Mouse (Mus musculus) heart, embryonic 11.5 days (tissue): ENCODE measurements around the gene 2410002F23Rik. TPM values are rescaled to one million over a fixed set of nuclear protein-coding genes. Genes with fewer than 3 reads are reported as not detected.
"Not testable (repeated sequence)": the region's sequence is repeated elsewhere in the genome, so short reads cannot be mapped to it uniquely, and the experiment has no call there.

Source experiments
- ATAC-seq: fragments of 200-750 bp; cut with Nextera tagmentation; replicated peaks from 2 replicates; pipeline ENCODE4 v1.8.0; 2017; ENCODE audit warnings: moderate library complexity; ENCODE audit not compliant: insufficient number of reproducible peaks, low FRiP score, low TSS enrichment
- H3K27ac ChIP-seq: fragments of 300-500 bp; sonication (generic); 2 replicates; pipeline ENCODE4 v1.5.1; 2014; ENCODE audit warnings: mild to moderate bottlenecking, low read depth, low read length
- H3K27me3 ChIP-seq: fragments of 300-500 bp; sonication (generic); 2 replicates; pipeline ENCODE4 v1.6.1; 2014; ENCODE audit warnings: mild to moderate bottlenecking, low read length, mixed read lengths; ENCODE audit not compliant: control insufficient read depth, insufficient read depth
- H3K36me3 ChIP-seq: fragments of 300-500 bp; sonication (generic); 2 replicates; pipeline ENCODE4 v1.6.1; 2014; ENCODE audit warnings: mild to moderate bottlenecking, low read length, moderate library complexity, mixed read lengths; ENCODE audit not compliant: control insufficient read depth, insufficient read depth
- H3K4me1 ChIP-seq: fragments of 300-500 bp; sonication (generic); 2 replicates; pipeline ENCODE4 v1.6.1; 2014; ENCODE audit warnings: low read length; ENCODE audit not compliant: control insufficient read depth, insufficient read depth
- H3K4me2 ChIP-seq: fragments of 300-500 bp; sonication (generic); 2 replicates; pipeline ENCODE4 v1.6.1; 2014; ENCODE audit warnings: mild to moderate bottlenecking, moderate library complexity
- H3K4me3 ChIP-seq: fragments of 300-500 bp; sonication (generic); 2 replicates; pipeline ENCODE4 v1.5.1; 2014; ENCODE audit warnings: low read depth, low read length
- H3K9ac ChIP-seq: fragments of 300-500 bp; sonication (generic); 2 replicates; pipeline ENCODE4 v1.6.1; 2014; ENCODE audit warnings: mild to moderate bottlenecking, low read depth, low read length, moderate library complexity
- H3K9me3 ChIP-seq: fragments of 300-500 bp; sonication (generic); replicated peaks from 2 replicates; pipeline ENCODE4 v1.6.1; 2016; ENCODE audit warnings: low read length; ENCODE audit not compliant: control insufficient read depth
- WGBS: fragments of 180-500 bp; shearing (Covaris S2); extraction: QIAGEN DNeasy Blood & Tissue Kit; methylation state at CpG from one replicate; pipeline ENCODE4 v1.1.7; 2014; ENCODE audit not compliant: insufficient replicate concordance; 5-methylcytosine and 5-hydroxymethylcytosine counted together
- polyA plus RNA-seq: library from polyadenylated mRNA; unstranded; fragments of >200 nt; fragmentation: Nextera tagmentation; extraction: Ambion mirVana; gene quantifications from 2 replicates; pipeline ENCODE4 v1.2.1, GENCODE M21; 2014

Gene 2410002F23Rik
- polyA plus RNA-seq, 1 experiment from 2014 or later = 61.5 TPM

DNA sequence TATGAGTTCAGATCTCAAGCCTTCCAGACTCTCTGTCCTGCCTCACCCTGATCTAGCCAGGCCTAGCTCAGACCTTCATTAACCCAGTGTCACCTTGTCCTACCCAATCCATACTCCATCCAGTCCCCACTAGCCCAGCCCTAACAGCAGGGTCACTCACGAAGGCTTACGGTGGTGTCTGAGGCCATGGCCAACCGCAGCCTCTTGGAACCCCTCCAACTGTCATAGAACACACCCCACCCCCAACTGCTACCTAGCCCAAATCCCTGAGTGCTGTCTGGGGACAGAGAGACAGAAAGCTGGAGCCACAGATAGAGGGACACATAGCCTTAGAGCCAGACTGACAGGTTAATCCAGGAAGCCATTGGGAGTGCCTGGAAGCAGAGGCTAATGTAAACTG lies 10.6 kb upstream of the 2410002F23Rik start, which contains the start of gene Gm36864:
TSS of gene Gm36864 (plus strand) at position 269 of the 400 bp plus-strand sequence.
- no peak within 1 kb of the TSS for H3K27ac ChIP-seq
- no peak within 1 kb of the TSS for H3K9ac ChIP-seq
- H3K4me3 ChIP-seq = no peak within 1 kb of the TSS
- no peak within 1 kb of the TSS for H3K4me2 ChIP-seq
- H3K4me1 ChIP-seq = no peaks in the 10 kb centered on the region
- no peaks in the 10 kb centered on the region for H3K9me3 ChIP-seq
- 64% methylated on average over 3 of the region's 3 CpGs for WGBS
- no peaks in the 10 kb centered on the region for H3K36me3 ChIP-seq
- H3K27me3 ChIP-seq = no peaks in the 10 kb centered on the region
- no peak for ATAC-seq

DNA sequence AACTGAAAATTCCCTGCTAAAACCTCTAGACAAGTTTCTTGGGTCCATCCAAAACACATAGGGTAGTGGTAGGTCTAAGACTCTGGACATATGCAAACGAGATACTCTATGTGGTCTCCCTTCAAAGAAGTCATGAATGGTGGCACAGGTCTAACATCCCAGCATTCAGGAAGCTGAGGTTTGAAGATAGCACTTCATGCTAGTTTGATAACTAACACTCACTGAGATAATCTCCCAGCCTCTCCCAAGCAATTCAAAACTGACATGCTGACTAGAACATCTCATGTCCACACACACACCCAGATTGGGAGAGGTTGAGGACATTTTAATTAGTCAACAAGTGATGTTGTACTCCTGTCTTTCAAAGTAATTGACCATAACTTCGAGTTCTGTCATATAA lies 6.6 kb upstream of the 2410002F23Rik start:
- H3K4me3 ChIP-seq = no peak overlapping the region
- H3K4me2 ChIP-seq = no peak overlapping the region
- no peaks in the 10 kb centered on the region for H3K4me1 ChIP-seq
- no peaks in the 10 kb centered on the region for H3K9me3 ChIP-seq
- WGBS = 55% methylated on average over 2 of the region's 2 CpGs
- no peaks in the 10 kb centered on the region for H3K36me3 ChIP-seq
- ATAC-seq = no peak
- H3K27ac ChIP-seq = no peak overlapping the region
- no peak overlapping the region for H3K9ac ChIP-seq
- no peaks in the 10 kb centered on the region for H3K27me3 ChIP-seq

DNA sequence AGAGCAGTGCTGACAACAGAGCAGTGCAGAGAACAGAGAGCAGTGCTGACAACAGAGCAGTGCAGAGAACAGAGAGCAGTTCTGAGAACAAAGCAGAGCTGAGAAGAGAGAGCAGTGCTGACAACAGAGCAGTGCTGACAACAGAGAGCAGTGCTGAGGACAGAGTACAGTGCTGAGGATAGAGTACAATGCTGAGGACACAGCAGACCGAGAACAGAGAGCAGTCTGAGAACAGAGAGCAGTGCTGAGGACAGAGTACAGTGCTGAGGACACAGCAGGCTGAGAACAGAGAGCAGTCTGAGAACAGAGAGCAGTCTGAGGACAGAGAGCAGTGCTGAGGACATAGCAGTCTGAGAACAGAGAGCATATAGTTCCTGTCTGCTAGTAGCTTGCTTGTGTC lies 5.8 kb upstream of the 2410002F23Rik start:
- no peak for ATAC-seq
- Histone ChIP-seq H3K4me1 (peaks cover 6% of the 10 kb centered on the region; the same call in 1 of the 2 replicates), H3K27ac (no peak overlapping the region), H3K9ac (no peak overlapping the region), H3K4me3 (no peak overlapping the region), H3K27me3 (no peaks in the 10 kb centered on the region), H3K4me2 (no peak overlapping the region), H3K36me3 (no peaks in the 10 kb centered on the region), H3K9me3 (no peaks in the 10 kb centered on the region)
- 62% methylated on average over 1 of the region's 1 CpGs for WGBS

DNA sequence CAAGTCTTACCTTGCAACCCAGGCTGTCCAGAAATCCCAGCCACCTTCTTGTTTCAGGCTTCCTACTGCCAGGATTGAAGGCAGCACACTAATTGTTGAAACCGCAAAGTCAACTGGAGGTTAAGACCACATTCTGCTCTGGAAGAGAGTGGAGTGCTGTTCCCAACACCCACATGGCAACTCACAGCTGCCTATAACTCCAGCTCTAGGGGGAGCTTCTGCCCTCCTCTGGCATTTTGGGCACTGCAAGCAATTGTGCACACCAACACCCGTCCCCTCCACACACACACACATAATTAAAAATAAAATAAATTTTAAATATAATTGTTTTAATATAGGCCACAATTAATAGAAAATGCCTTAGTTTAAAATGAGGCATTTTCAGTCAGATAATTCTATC lies 5.4 kb upstream of the 2410002F23Rik start:
- peaks cover 6% of the 10 kb centered on the region; the same call in 1 of the 2 replicates for H3K4me1 ChIP-seq
- H3K4me2 ChIP-seq = no peak overlapping the region
- 63% methylated on average over 2 of the region's 2 CpGs for WGBS
- H3K4me3 ChIP-seq = no peak overlapping the region
- no peak overlapping the region for H3K9ac ChIP-seq
- no peaks in the 10 kb centered on the region for H3K9me3 ChIP-seq
- H3K36me3 ChIP-seq = no peaks in the 10 kb centered on the region
- H3K27me3 ChIP-seq = no peaks in the 10 kb centered on the region
- no peak for ATAC-seq
- no peak overlapping the region for H3K27ac ChIP-seq

DNA sequence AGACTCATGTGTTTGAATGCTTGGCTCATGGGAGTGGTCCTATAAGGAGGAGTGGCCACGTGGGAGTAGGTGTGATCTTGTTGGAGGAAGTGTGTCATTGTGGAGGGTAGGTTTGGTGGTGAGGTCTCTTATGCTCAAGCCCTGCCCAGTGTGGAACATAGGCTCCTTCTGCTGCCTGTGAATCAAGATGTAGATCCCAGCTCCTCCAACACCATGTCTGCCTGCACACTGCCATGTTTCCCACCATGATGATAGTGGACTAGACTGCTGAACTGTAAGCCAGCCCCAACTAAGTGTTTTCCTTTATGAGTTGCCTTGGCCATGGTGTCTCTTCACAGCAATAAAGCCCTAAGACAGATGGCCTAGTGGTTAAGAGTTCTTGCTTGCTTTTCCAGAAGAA lies 2.4 kb upstream of the 2410002F23Rik start:
- H3K4me2 ChIP-seq = no peak overlapping the region
- peaks cover 10% of the 10 kb centered on the region; the same call in 1 of the 2 replicates for H3K4me1 ChIP-seq
- H3K27me3 ChIP-seq = no peaks in the 10 kb centered on the region
- 59% methylated on average over 1 of the region's 1 CpGs for WGBS
- 0 out of 2 replicates have a peak, but pooled peaks cover 5% of the 10 kb centered on the region for H3K36me3 ChIP-seq
- H3K9ac ChIP-seq = no peak overlapping the region
- no peak for ATAC-seq
- no peaks in the 10 kb centered on the region for H3K9me3 ChIP-seq
- no peak overlapping the region for H3K27ac ChIP-seq
- H3K4me3 ChIP-seq = no peak overlapping the region

DNA sequence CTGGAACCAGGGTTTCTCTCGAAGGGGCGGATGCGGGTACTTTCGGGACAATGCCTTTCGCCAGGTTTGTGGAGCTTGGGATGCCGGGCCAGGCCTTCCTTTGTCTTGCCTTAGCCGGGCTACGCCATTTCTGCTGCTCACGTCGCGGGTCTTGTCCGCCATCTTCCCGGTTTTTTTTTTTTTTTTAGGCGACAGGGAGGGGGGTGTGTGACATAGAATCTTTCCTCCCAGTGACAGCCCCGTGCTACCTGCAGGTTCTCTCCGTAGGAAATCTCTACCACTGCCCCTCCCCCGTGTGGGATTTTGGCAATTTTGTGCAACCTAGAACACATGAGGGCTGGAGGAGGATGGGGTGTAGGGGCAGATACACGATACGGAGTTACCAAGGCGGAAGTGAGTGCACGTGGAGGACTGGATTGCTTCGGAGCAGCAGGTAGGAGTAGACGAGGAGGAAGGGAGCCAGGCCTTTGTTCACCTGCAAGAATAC lies 505 bp downstream of the 2410002F23Rik start:
- peak overlapping the region; percentile 92 for H3K27ac ChIP-seq
- H3K4me2 ChIP-seq = peak overlapping the region; percentile 89
- peak overlapping the region; percentile 94 for H3K4me3 ChIP-seq
- H3K9me3 ChIP-seq = no peaks in the 10 kb centered on the region
- peak overlapping the region; percentile 99 for H3K9ac ChIP-seq
- WGBS = 0% methylated on average over 22 of the region's 23 CpGs
- ATAC-seq = no peak
- peaks cover 20% of the 10 kb centered on the region for H3K36me3 ChIP-seq
- no peaks in the 10 kb centered on the region for H3K27me3 ChIP-seq
- peaks cover 10% of the 10 kb centered on the region; the same call in 1 of the 2 replicates for H3K4me1 ChIP-seq

DNA sequence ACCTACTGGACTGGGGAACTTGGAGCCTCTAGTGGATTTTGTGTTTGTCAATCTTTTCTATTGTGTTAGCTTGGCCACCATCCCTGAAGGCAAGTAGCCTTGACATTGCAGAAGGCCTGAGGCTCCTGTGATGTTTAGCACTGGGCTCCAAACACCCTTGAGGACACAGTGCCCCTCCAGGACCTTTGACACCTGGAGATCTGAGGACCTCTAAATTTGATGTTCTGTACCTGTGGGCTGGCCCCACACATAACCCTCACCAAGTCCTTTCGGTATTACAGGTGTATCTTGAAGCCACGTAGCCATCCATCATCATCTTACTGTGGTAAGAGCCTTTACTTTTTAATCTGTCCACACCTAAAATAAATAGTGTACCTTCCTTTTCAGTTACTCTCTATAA lies 1.4 kb downstream of the 2410002F23Rik start:
- peak overlapping the region; percentile 52 for H3K9ac ChIP-seq
- H3K36me3 ChIP-seq = peaks cover 20% of the 10 kb centered on the region
- peak overlapping the region; percentile 94 for H3K4me3 ChIP-seq
- peak overlapping the region; percentile 89 for H3K4me2 ChIP-seq
- no peaks in the 10 kb centered on the region for H3K27me3 ChIP-seq
- no peak overlapping the region for H3K27ac ChIP-seq
- 89% methylated on average over 2 of the region's 2 CpGs for WGBS
- H3K9me3 ChIP-seq = no peaks in the 10 kb centered on the region
- peaks cover 10% of the 10 kb centered on the region; the same call in 1 of the 2 replicates for H3K4me1 ChIP-seq
- ATAC-seq = no peak

DNA sequence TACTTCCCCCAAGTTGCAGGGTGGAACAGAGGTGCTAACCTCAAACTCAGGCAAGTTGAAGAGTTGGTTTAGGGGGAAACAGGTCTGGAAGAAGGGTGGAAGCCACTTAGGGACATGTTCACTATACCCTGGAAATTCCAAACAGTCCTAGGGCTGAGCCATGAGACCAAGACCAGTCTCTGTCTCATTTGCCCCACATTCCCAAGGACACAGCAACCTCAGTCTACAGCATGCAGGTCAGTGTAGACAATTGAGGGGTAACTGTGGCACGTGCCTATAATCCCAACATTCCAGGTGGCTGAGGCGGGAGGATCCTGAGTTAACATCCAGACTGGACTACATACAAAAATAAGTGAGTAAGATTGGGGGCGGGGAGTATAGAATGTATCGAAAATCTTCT lies 2.7 kb downstream of the 2410002F23Rik start:
- 90% methylated on average over 4 of the region's 4 CpGs for WGBS

DNA sequence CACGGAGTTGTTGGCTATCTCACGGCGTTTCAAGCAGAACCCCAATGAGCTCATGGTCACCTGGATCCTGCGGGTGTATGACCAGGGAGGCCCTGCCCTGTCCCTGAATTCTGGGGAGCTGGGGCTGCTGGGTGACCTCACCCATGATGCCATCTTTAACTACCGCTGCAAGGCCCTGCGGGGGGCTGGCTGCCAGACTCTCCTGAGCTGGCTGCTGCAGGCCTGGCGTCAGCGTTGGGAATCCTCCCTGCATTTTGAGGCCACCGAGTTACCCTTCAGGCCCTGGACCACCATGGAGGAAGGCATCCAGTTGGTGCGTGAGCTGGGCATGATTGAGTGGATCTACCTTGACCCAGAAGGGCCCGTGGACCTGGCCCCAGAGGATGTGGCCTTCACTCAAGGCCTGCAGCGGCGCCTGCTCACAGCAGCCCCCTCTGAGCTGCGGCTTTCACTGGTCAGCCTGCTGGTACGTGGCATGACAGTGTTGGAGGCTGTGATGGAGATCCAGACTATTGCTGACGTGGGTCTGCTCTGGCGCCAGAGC lies 4.3 kb downstream of the 2410002F23Rik start:
- H3K36me3 ChIP-seq = peaks cover 20% of the 10 kb centered on the region

More for the DNA sequence above, 2.7 kb downstream of the 2410002F23Rik start:
- H3K4me1 ChIP-seq = peaks cover 10% of the 10 kb centered on the region; the same call in 1 of the 2 replicates
- no peaks in the 10 kb centered on the region for H3K9me3 ChIP-seq
- no peak overlapping the region for H3K4me2 ChIP-seq
- no peak for ATAC-seq
- H3K4me3 ChIP-seq = no peak overlapping the region
- H3K36me3 ChIP-seq = peaks cover 20% of the 10 kb centered on the region
- H3K27ac ChIP-seq = no peak overlapping the region
- no peak overlapping the region for H3K9ac ChIP-seq
- H3K27me3 ChIP-seq = no peaks in the 10 kb centered on the region

More for the DNA sequence above, 4.3 kb downstream of the 2410002F23Rik start:
- H3K27me3 ChIP-seq, H3K9ac ChIP-seq, H3K4me2 ChIP-seq, H3K9me3 ChIP-seq, H3K4me3 ChIP-seq, ATAC-seq, H3K27ac ChIP-seq, H3K4me1 ChIP-seq: not testable (repeated sequence)
- 92% methylated on average over 17 of the region's 17 CpGs for WGBS
